Mouse (Mus musculus) C2C12 (cell line): Measurements from ENCODE around the gene Gm27021.

Experiments used
- CEBPB ChIP-seq: IDR thresholded peaks from one replicate; pipeline ENCODE4 v1.6.1; 2011; ENCODE audit warnings: low read depth, mild to moderate bottlenecking, control low read depth, moderate library complexity
- CTCF ChIP-seq: IDR thresholded peaks from one replicate; pipeline ENCODE4 v1.5.1; 2011; ENCODE audit not compliant: control insufficient read depth, insufficient read depth, insufficient read length
- FOSL1 ChIP-seq: IDR thresholded peaks from one replicate; pipeline ENCODE4 v1.8.0; 2011; ENCODE audit warnings: mild to moderate bottlenecking, low read length; ENCODE audit not compliant: poor library complexity, insufficient read depth, severe bottlenecking
- MAX ChIP-seq: IDR thresholded peaks from one replicate; pipeline ENCODE4 v1.6.1; 2011; ENCODE audit warnings: mild to moderate bottlenecking, control low read depth
- MYOD1 ChIP-seq: IDR thresholded peaks from one replicate; pipeline ENCODE4 v1.6.1; 2011; ENCODE audit warnings: low read depth; ENCODE audit not compliant: control insufficient read depth, insufficient read length
- MYOG ChIP-seq: IDR thresholded peaks from one replicate; pipeline ENCODE4 v1.6.1; 2011; ENCODE audit not compliant: control insufficient read depth, insufficient read length; ENCODE audit errors: extremely low read depth
- USF1 ChIP-seq: IDR thresholded peaks from one replicate; pipeline ENCODE4 v1.6.1; 2011; ENCODE audit warnings: low read depth, mild to moderate bottlenecking, control low read depth, moderate library complexity

- TF ChIP-seq MAX (no peak), CEBPB (no peak), CTCF (no peak), USF1 (no peak), MYOD1 (no peak), MYOG (no peak), FOSL1 (no peak)
Observed at GRCm38 (mm10) chr8:120701758-120702465, 34.0 kb upstream of the Gm27021 start.
